Comparison of ENCODE assay signal across 8 mouse cellular contexts in the genomic region with DNA sequence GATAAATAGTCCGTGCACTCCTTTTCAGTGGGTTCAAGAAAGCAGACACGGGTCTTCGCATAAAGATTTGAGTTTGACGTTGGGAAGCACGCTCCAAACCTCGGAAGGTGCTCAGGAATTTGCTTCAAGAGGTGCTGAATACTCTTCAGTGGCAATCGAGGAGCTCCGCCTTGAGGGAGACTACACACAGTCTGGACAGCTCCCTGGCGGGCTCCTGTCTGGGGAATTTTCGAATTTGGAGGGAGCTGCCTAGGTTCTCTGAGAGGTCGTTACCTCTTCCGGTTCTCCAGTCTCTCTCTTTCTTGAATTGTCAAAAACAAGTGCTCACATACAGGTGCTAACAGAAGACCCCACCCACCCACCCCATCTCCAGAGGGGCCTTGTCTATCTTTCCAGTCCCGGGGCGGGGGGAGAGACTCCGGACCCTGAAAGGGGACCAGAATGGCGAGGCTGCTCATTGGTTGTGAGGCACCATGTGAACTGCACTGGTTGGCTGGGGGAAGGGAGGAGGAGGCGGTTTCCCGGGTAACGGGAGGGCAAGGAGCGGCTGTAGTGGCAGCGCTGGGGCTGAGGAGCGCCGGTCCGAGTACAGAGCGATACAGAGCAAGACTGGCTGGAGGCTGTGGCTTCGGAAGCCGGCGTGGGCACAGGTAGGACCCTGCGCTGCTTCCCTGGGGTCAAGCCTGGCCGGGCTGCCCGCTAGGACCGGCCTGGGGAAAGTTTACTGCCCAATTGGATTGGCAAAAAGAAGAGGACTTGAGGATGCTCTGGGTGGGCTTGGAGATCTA. TPM values are rescaled to one million over a fixed set of nuclear protein-coding genes. Genes with fewer than 3 reads are reported as not detected.
DNase-seq lines count a peak whose midpoint lies in the region; ATAC-seq lines count a peak whose summit lies in the region.

No protein-coding gene starts in this region.

- peak overlapping the region; percentile 66 for H3K4me2 ChIP-seq in heart, embryonic 11.5 days
- peak overlapping the region; percentile 70 for H3K4me2 ChIP-seq in midbrain, embryonic 13.5 days (replicated peaks)
- H3K4me2 ChIP-seq in stomach, embryonic 15.5 days, result peak overlapping the region; percentile 53

- H3K36me3 ChIP-seq in heart, embryonic 11.5 days (ENCODE audit: control insufficient read depth, insufficient read depth, low read length), result no peaks in the 10 kb centered on the region
- H3K36me3 ChIP-seq in limb, embryonic 10.5 days, result no peaks in the 10 kb centered on the region
- no peaks in the 10 kb centered on the region for H3K36me3 ChIP-seq in midbrain, embryonic 13.5 days
- H3K36me3 ChIP-seq in stomach, embryonic 15.5 days, result no peaks in the 10 kb centered on the region

- ATAC-seq in heart, embryonic 11.5 days (replicated peaks; ENCODE audit: insufficient number of reproducible peaks, low FRiP score, low TSS enrichment), result peak; percentile 87
- peak; percentile 98 for ATAC-seq in midbrain, embryonic 13.5 days
- ATAC-seq in stomach, embryonic 15.5 days (ENCODE audit: insufficient read depth, low FRiP score, low read depth), result peak; percentile 93

- H3K9ac ChIP-seq in heart, embryonic 11.5 days (ENCODE audit: low read depth, low read length), result no peak overlapping the region
- H3K9ac ChIP-seq in midbrain, embryonic 13.5 days (replicated peaks), result peak overlapping the region; percentile 72
- H3K9ac ChIP-seq in stomach, embryonic 15.5 days, result no peak overlapping the region

- peak; percentile 75 for DNase-seq in adrenal gland, postnatal 10 days
- DNase-seq in embryo, embryonic 11 days, result peak; percentile 93
- peak; percentile 24 for DNase-seq in kidney, adult 9 months
- DNase-seq in limb, embryonic 10.5 days (ENCODE audit: low spot score), result peak; percentile 87
- no peak for DNase-seq in B cell, adult 2 months

- H3K4me3 ChIP-seq in heart, embryonic 11.5 days (ENCODE audit: low read depth, low read length), result peak overlapping the region; percentile 43
- H3K4me3 ChIP-seq in limb, embryonic 10.5 days, result peak overlapping the region; percentile 50
- peak overlapping the region; percentile 55 for H3K4me3 ChIP-seq in midbrain, embryonic 13.5 days (replicated peaks)
- H3K4me3 ChIP-seq in stomach, embryonic 15.5 days (replicated peaks), result peak overlapping the region; percentile 25

- peaks cover 35% of the 10 kb centered on the region for H3K27me3 ChIP-seq in heart, embryonic 11.5 days (ENCODE audit: control insufficient read depth, insufficient read depth, low read length)
- peaks cover 81% of the 10 kb centered on the region for H3K27me3 ChIP-seq in limb, embryonic 10.5 days (ENCODE audit: low read depth, poor library complexity, severe bottlenecking)
- peaks cover 39% of the 10 kb centered on the region for H3K27me3 ChIP-seq in midbrain, embryonic 13.5 days
- peaks cover 30% of the 10 kb centered on the region for H3K27me3 ChIP-seq in stomach, embryonic 15.5 days (replicated peaks)

- peaks cover 6% of the 10 kb centered on the region for H3K4me1 ChIP-seq in heart, embryonic 11.5 days (ENCODE audit: control insufficient read depth, insufficient read depth, low read length)
- peaks cover 27% of the 10 kb centered on the region for H3K4me1 ChIP-seq in limb, embryonic 10.5 days
- peaks cover 55% of the 10 kb centered on the region for H3K4me1 ChIP-seq in midbrain, embryonic 13.5 days (replicated peaks)
- H3K4me1 ChIP-seq in stomach, embryonic 15.5 days, result peaks cover 7% of the 10 kb centered on the region; the same call in 1 of the 2 replicates

- WGBS in heart, embryonic 11.5 days (ENCODE audit: insufficient replicate concordance), result 3% methylated on average over 32 of the region's 32 CpGs
- WGBS in limb, embryonic 10.5 days, result 3% methylated on average over 32 of the region's 32 CpGs
- WGBS in midbrain, embryonic 13.5 days, result 2% methylated on average over 32 of the region's 32 CpGs
- WGBS in stomach, embryonic 15.5 days, result 2% methylated on average over 32 of the region's 32 CpGs

- no peaks in the 10 kb centered on the region for H3K9me3 ChIP-seq in heart, embryonic 11.5 days (replicated peaks; ENCODE audit: control insufficient read depth, low read length)
- no peaks in the 10 kb centered on the region for H3K9me3 ChIP-seq in limb, embryonic 10.5 days (replicated peaks)
- H3K9me3 ChIP-seq in midbrain, embryonic 13.5 days, result no peaks in the 10 kb centered on the region
- H3K9me3 ChIP-seq in stomach, embryonic 15.5 days, result no peaks in the 10 kb centered on the region

- H3K27ac ChIP-seq in heart, embryonic 11.5 days (ENCODE audit: low read depth, low read length), result no peak overlapping the region
- H3K27ac ChIP-seq in limb, embryonic 10.5 days, result no peak overlapping the region
- peak overlapping the region; percentile 66 for H3K27ac ChIP-seq in midbrain, embryonic 13.5 days
- H3K27ac ChIP-seq in stomach, embryonic 15.5 days, result no peak overlapping the region

RNA-seq across cellular contexts. Expression of a gene that starts 50.2 kb away (rescaled TPM):
- total RNA-seq in adrenal gland, postnatal 10 days (2021), result 10 to 100 TPM; 12.2 to 25.6 TPM
- 22.4 and 32.2 TPM in 2 replicates for polyA plus RNA-seq in heart, embryonic 11.5 days (2014; fragmentation: Nextera tagmentation; extraction: Ambion mirVana)
- polyA plus RNA-seq in limb, embryonic 10.5 days (2016; fragmentation: Nextera tagmentation; extraction: Ambion mirVana), result 7.2 and 8.3 TPM in 2 replicates
- 22.2 and 23.2 TPM in 2 replicates for polyA plus RNA-seq in midbrain, embryonic 13.5 days (2015; fragmentation: Nextera tagmentation; extraction: Ambion mirVana)
- 20.4 and 22.4 TPM in 2 replicates for polyA plus RNA-seq in stomach, embryonic 15.5 days (2015; fragmentation: Nextera tagmentation; extraction: Ambion mirVana)

Comparison
In these comparisons a context has a peak if more than half of its experiments do, and no peak if none do; other contexts are left out.
1. DNase-seq: peak in adrenal gland, postnatal 10 days (single experiment), embryo, embryonic 11 days (single experiment), kidney, adult 9 months (single experiment) and limb, embryonic 10.5 days (single experiment); none in B cell, adult 2 months (0 of 2).
2. Peak in every context shown above with its lines, with median percentiles within 50 percentile points of each other: ATAC-seq, H3K4me2 ChIP-seq and H3K4me3 ChIP-seq.